Mouse (Mus musculus): Measurements from ENCODE around the gene Slc25a51. TPM values are rescaled to one million over a fixed set of nuclear protein-coding genes. Genes with fewer than 3 reads are reported as not detected.

Slc25a51 gene
- polyA plus RNA-seq, 1 experiment from 2014 or later, result 84.3 TPM

GRCm38 (mm10) chr4:45444813-45445212 lies 36.2 kb upstream of the Slc25a51 start:
- Histone ChIP-seq H3K4me3 (ENCODE audit: low read depth, low read length) (no peak overlapping the region), H3K4me2 (ENCODE audit: low read length) (no peak overlapping the region), H3K27me3 (replicated peaks; ENCODE audit: control insufficient read depth, insufficient read depth, low read length) (no peaks in the 10 kb centered on the region), H3K36me3 (ENCODE audit: control insufficient read depth, insufficient read depth, low read length) (peaks cover 52% of the 10 kb centered on the region), H3K27ac (ENCODE audit: low read depth, low read length) (no peak overlapping the region), H3K4me1 (ENCODE audit: control insufficient read depth, insufficient read depth, low read length) (peaks cover 11% of the 10 kb centered on the region; the same call in 1 of the 2 replicates), H3K9ac (ENCODE audit: low read length) (no peak overlapping the region), H3K9me3 (replicated peaks; ENCODE audit: control insufficient read depth, low read length) (no peaks in the 10 kb centered on the region)
- DNase-seq (ENCODE audit: low spot score) (no peak), ATAC-seq (no peak)
- WGBS, result 82% methylated on average over 4 of the region's 4 CpGs

- DNase-seq (ENCODE audit: low spot score), result no peak
- H3K4me3 ChIP-seq (ENCODE audit: low read depth, low read length), result no peak overlapping the region
- peaks cover 1% of the 10 kb centered on the region; the same call in 1 of the 2 replicates for H3K4me1 ChIP-seq (ENCODE audit: control insufficient read depth, insufficient read depth, low read length)
- ATAC-seq, result no peak
- no peak overlapping the region for H3K27ac ChIP-seq (ENCODE audit: low read depth, low read length)
- H3K4me2 ChIP-seq (ENCODE audit: low read length), result no peak overlapping the region
- 89% methylated on average over 7 of the region's 7 CpGs for WGBS
- no peaks in the 10 kb centered on the region for H3K9me3 ChIP-seq (replicated peaks; ENCODE audit: control insufficient read depth, low read length)
- no peak overlapping the region for H3K9ac ChIP-seq (ENCODE audit: low read length)
- peaks cover 56% of the 10 kb centered on the region for H3K36me3 ChIP-seq (ENCODE audit: control insufficient read depth, insufficient read depth, low read length)
- no peaks in the 10 kb centered on the region for H3K27me3 ChIP-seq (replicated peaks; ENCODE audit: control insufficient read depth, insufficient read depth, low read length)
Observed at GRCm38 (mm10) chr4:45443652-45444051, 35.1 kb upstream of the Slc25a51 start.

DNA sequence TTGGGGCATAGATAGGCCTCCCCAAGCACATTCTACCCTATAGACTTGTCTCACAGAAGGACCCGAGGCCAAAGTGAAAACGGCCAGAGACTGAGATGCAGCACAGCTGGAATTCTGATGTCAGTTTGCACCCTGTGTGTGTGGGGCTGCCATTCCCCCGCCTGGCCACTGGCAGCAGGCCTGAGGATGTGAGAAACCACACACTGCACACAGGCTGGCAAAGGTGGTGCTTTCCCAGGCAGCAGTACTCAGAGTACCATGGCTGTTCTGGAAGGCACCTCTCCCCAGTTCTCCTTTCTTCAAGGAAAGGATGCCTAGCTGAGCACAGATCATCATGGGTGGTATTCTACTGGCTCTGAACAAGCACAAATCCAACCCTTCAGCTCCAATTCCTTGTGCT lies 33.7 kb upstream of the Slc25a51 start:
- H3K4me3 ChIP-seq (ENCODE audit: low read depth, low read length), result no peak overlapping the region
- H3K4me1 ChIP-seq (ENCODE audit: control insufficient read depth, insufficient read depth, low read length), result 0 out of 2 replicates have a peak, but pooled peaks cover 2% of the 10 kb centered on the region
- DNase-seq (ENCODE audit: low spot score) (no peak), ATAC-seq (no peak)
- H3K9ac ChIP-seq (ENCODE audit: low read length), result no peak overlapping the region
- no peak overlapping the region for H3K27ac ChIP-seq (ENCODE audit: low read depth, low read length)
- WGBS, result 67% methylated on average over 3 of the region's 3 CpGs
- H3K27me3 ChIP-seq (replicated peaks; ENCODE audit: control insufficient read depth, insufficient read depth, low read length), result no peaks in the 10 kb centered on the region
- no peak overlapping the region for H3K4me2 ChIP-seq (ENCODE audit: low read length)
- no peaks in the 10 kb centered on the region for H3K9me3 ChIP-seq (replicated peaks; ENCODE audit: control insufficient read depth, low read length)
- peaks cover 54% of the 10 kb centered on the region for H3K36me3 ChIP-seq (ENCODE audit: control insufficient read depth, insufficient read depth, low read length)

- no peak overlapping the region for H3K4me3 ChIP-seq (ENCODE audit: low read depth, low read length)
- no peak for ATAC-seq
Observed at GRCm38 (mm10) chr4:45441778-45442177, 33.2 kb upstream of the Slc25a51 start.

DNA sequence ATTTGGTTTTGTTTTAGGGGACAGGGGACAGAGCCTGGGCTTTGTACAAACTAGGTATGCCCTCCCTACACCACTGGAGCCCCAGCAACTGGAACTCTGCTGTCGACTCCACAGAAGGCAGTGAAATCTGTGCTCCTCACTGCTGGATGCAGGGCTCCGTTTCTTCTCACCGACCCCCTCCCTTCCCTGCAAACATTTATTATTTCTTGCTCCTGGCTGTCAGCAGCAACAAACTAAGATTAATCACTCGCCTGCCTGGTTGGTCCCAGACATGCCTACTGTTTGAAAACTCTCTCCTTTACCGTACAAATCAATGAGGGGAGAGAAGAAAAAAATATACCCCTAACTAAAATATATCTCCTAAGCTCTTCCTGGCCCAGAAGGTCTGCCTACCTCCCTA lies 30.7 kb upstream of the Slc25a51 start:
- H3K4me1 ChIP-seq (ENCODE audit: control insufficient read depth, insufficient read depth, low read length), result peaks cover 15% of the 10 kb centered on the region
- no peaks in the 10 kb centered on the region for H3K9me3 ChIP-seq (replicated peaks; ENCODE audit: control insufficient read depth, low read length)
- no peak overlapping the region for H3K27ac ChIP-seq (ENCODE audit: low read depth, low read length)
- no peak overlapping the region for H3K4me2 ChIP-seq (ENCODE audit: low read length)
- no peaks in the 10 kb centered on the region for H3K27me3 ChIP-seq (replicated peaks; ENCODE audit: control insufficient read depth, insufficient read depth, low read length)
- H3K36me3 ChIP-seq (ENCODE audit: control insufficient read depth, insufficient read depth, low read length), result peaks cover 27% of the 10 kb centered on the region
- H3K9ac ChIP-seq (ENCODE audit: low read length), result no peak overlapping the region
- no peak for ATAC-seq
- H3K4me3 ChIP-seq (ENCODE audit: low read depth, low read length), result no peak overlapping the region
- WGBS, result 69% methylated on average over 5 of the region's 5 CpGs
- no peak for DNase-seq (ENCODE audit: low spot score)

More at GRCm38 (mm10) chr4:45441778-45442177, 33.2 kb upstream of the Slc25a51 start:
- Histone ChIP-seq H3K4me2 (ENCODE audit: low read length) (no peak overlapping the region), H3K9ac (ENCODE audit: low read length) (no peak overlapping the region), H3K27ac (ENCODE audit: low read depth, low read length) (no peak overlapping the region), H3K36me3 (ENCODE audit: control insufficient read depth, insufficient read depth, low read length) (peaks cover 49% of the 10 kb centered on the region), H3K4me1 (ENCODE audit: control insufficient read depth, insufficient read depth, low read length) (peaks cover 6% of the 10 kb centered on the region; the same call in 1 of the 2 replicates), H3K9me3 (replicated peaks; ENCODE audit: control insufficient read depth, low read length) (no peaks in the 10 kb centered on the region), H3K27me3 (replicated peaks; ENCODE audit: control insufficient read depth, insufficient read depth, low read length) (no peaks in the 10 kb centered on the region)
- no peak for DNase-seq (ENCODE audit: low spot score)
- 58% methylated on average over 1 of the region's 1 CpGs for WGBS

GRCm38 (mm10) chr4:45437010-45437409 lies 28.4 kb upstream of the Slc25a51 start:
- Histone ChIP-seq H3K4me2 (ENCODE audit: low read length) (no peak overlapping the region), H3K9ac (ENCODE audit: low read length) (0 out of 2 replicates have a peak overlapping the region, but pooled peaks have one; percentile 21), H3K4me1 (ENCODE audit: control insufficient read depth, insufficient read depth, low read length) (peaks cover 15% of the 10 kb centered on the region), H3K27me3 (replicated peaks; ENCODE audit: control insufficient read depth, insufficient read depth, low read length) (no peaks in the 10 kb centered on the region), H3K27ac (ENCODE audit: low read depth, low read length) (peak overlapping the region; percentile 40; the same call in 1 of the 2 replicates), H3K4me3 (ENCODE audit: low read depth, low read length) (no peak overlapping the region), H3K9me3 (replicated peaks; ENCODE audit: control insufficient read depth, low read length) (no peaks in the 10 kb centered on the region), H3K36me3 (ENCODE audit: control insufficient read depth, insufficient read depth, low read length) (peaks cover 12% of the 10 kb centered on the region)
- 62% methylated on average over 3 of the region's 3 CpGs for WGBS
- no peak for DNase-seq (ENCODE audit: low spot score)
- ATAC-seq, result 0 out of 2 replicates have a peak, but pooled peaks have one; percentile 14

DNA sequence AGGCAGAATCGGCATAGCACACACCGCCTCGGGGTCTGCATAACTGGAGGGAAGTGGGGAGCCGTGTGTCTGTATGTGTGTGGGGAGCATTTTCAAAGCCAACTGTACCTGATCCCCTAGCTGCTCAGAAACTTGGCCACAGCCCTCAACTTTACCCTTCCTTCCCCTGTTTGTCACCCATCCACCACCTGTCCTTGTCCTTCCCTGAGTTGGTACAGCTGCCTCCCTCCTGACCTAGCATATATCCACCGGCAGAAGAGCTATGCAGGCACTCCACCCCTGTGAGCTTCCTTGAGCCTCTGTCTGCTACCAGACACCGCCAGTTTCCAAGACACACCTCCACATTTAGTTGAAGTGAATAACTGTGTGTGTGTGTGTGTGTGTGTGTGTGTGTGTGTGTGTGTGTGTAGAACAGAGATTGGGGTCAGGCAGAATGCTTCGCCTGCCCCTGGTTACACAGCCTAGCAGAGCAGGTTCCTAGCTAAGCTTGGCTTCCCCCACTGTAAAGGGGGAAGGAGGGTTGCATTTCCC lies 27.9 kb upstream of the Slc25a51 start:
- Histone ChIP-seq H3K4me2 (ENCODE audit: low read length) (no peak overlapping the region), H3K27ac (ENCODE audit: low read depth, low read length) (peak overlapping the region; percentile 27; the same call in 1 of the 2 replicates), H3K36me3 (ENCODE audit: control insufficient read depth, insufficient read depth, low read length) (peaks cover 14% of the 10 kb centered on the region), H3K27me3 (replicated peaks; ENCODE audit: control insufficient read depth, insufficient read depth, low read length) (no peaks in the 10 kb centered on the region), H3K4me3 (ENCODE audit: low read depth, low read length) (no peak overlapping the region), H3K4me1 (ENCODE audit: control insufficient read depth, insufficient read depth, low read length) (peaks cover 15% of the 10 kb centered on the region), H3K9ac (ENCODE audit: low read length) (peak overlapping the region; percentile 14; the same call in 1 of the 2 replicates), H3K9me3 (replicated peaks; ENCODE audit: control insufficient read depth, low read length) (no peaks in the 10 kb centered on the region)
- ATAC-seq (no peak), DNase-seq (ENCODE audit: low spot score) (no peak)
- WGBS, result 78% methylated on average over 7 of the region's 7 CpGs

DNA sequence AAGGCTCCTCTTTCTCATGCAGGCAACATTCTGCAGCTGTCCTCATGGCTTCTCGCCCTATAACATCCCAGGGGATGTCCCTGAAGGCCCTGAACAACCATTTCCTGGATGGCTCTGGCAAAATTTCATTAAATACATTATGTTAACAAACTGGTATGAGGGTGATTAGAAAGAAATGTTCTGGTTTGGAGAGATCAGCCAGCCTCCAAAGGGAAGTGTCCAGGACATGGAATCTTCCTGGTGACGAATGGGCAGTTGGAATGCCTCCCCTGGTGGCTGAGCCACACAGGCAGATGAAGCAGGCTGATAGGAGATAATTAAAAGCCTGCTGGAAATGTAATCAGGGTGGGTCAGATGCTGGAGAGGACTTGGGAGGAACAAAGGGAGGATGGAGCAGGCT lies 27.3 kb upstream of the Slc25a51 start:
- ATAC-seq, result no peak
- no peak overlapping the region for H3K4me3 ChIP-seq (ENCODE audit: low read depth, low read length)
- 72% methylated on average over 2 of the region's 2 CpGs for WGBS
- H3K9me3 ChIP-seq (replicated peaks; ENCODE audit: control insufficient read depth, low read length), result no peaks in the 10 kb centered on the region
- no peak for DNase-seq (ENCODE audit: low spot score)
- no peak overlapping the region for H3K4me2 ChIP-seq (ENCODE audit: low read length)
- peaks cover 15% of the 10 kb centered on the region for H3K4me1 ChIP-seq (ENCODE audit: control insufficient read depth, insufficient read depth, low read length)
- peak overlapping the region; percentile 14; the same call in 1 of the 2 replicates for H3K9ac ChIP-seq (ENCODE audit: low read length)
- peaks cover 15% of the 10 kb centered on the region for H3K36me3 ChIP-seq (ENCODE audit: control insufficient read depth, insufficient read depth, low read length)
- no peak overlapping the region for H3K27ac ChIP-seq (ENCODE audit: low read depth, low read length)
- H3K27me3 ChIP-seq (replicated peaks; ENCODE audit: control insufficient read depth, insufficient read depth, low read length), result no peaks in the 10 kb centered on the region

- ATAC-seq (no peak), DNase-seq (ENCODE audit: low spot score) (no peak)
- 75% methylated on average over 4 of the region's 4 CpGs for WGBS
- Histone ChIP-seq H3K27me3 (replicated peaks; ENCODE audit: control insufficient read depth, insufficient read depth, low read length) (no peaks in the 10 kb centered on the region), H3K4me1 (ENCODE audit: control insufficient read depth, insufficient read depth, low read length) (peaks cover 16% of the 10 kb centered on the region), H3K4me2 (ENCODE audit: low read length) (no peak overlapping the region), H3K9ac (ENCODE audit: low read length) (no peak overlapping the region), H3K27ac (ENCODE audit: low read depth, low read length) (no peak overlapping the region), H3K4me3 (ENCODE audit: low read depth, low read length) (no peak overlapping the region), H3K9me3 (replicated peaks; ENCODE audit: control insufficient read depth, low read length) (no peaks in the 10 kb centered on the region), H3K36me3 (ENCODE audit: control insufficient read depth, insufficient read depth, low read length) (peaks cover 9% of the 10 kb centered on the region)
Observed at GRCm38 (mm10) chr4:45434681-45435080, 26.1 kb upstream of the Slc25a51 start.
